In the genomic region with DNA sequence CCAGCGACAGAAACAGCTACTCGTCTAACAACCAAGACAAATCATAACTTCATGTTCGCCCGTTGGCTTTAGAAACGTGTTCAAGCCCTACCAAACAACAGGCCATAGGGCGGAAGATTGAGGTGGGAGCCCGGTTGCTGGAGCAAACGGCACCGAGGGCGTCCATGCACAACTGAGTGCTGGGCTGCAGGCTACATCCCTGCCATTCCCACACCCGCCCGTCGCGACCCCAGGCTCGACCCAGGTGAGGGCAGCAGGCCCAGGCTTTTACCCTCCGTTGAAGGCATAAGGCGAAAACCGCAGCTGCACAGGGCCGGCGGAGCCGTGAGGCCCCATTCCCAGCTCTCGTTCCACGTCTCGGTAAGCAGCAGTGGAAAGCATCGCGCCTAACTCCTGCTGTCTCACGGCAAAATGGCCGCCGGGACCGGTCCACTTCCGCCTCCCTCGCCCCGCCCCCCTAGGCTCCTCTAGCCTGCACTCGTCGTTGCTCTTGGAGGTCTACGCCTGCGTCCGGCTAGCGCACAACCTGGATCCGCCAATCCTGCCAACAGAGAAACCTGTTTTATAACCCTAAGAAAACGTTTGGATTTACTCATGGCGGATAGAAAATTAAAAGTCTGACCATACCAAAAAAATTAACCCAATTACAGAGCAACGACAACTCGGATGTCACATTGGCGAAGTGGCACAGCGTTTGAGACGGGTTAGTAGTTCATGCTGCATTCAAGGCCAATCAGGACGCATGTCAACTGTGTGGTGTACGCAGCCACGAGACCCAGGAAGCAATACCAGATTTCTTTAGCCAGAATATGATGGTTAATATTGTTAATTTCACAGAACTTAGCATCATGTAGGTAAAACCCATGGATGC, we compare ENCODE assay signal across 7 mouse cellular contexts. TPM values are rescaled to one million over a fixed set of nuclear protein-coding genes. Genes with fewer than 3 reads are reported as not detected.
DNase-seq lines count a peak whose midpoint lies in the region; ATAC-seq lines count a peak whose summit lies in the region.

No protein-coding gene starts in this region.

- intact Hi-C loops in left cerebral cortex, postnatal 25 days (cut with DNase I), result loop anchor here (1.0 kb wide), 1 partner anchor 207 kb away; no protein-coding TSS in a partner anchor

- H3K36me3 ChIP-seq in intestine, embryonic 15.5 days, result 0 out of 2 replicates have a peak, but pooled peaks cover 2% of the 10 kb centered on the region
- peaks cover 37% of the 10 kb centered on the region for H3K36me3 ChIP-seq in midbrain, embryonic 10.5 days

- H3K4me2 ChIP-seq in intestine, embryonic 15.5 days (replicated peaks), result peak overlapping the region; percentile 69

- under 1% methylated on average over 50 of the region's 50 CpGs for WGBS in intestine, embryonic 15.5 days
- under 1% methylated on average over 50 of the region's 50 CpGs for WGBS in midbrain, embryonic 10.5 days

- no peaks in the 10 kb centered on the region for H3K27me3 ChIP-seq in intestine, embryonic 15.5 days (replicated peaks)
- no peaks in the 10 kb centered on the region for H3K27me3 ChIP-seq in midbrain, embryonic 10.5 days (ENCODE audit: low read depth, poor library complexity, severe bottlenecking)

- ATAC-seq in intestine, embryonic 15.5 days, result peak; percentile 96

- peak overlapping the region; percentile 97 for H3K4me3 ChIP-seq in intestine, embryonic 15.5 days (replicated peaks)
- peak overlapping the region; percentile 89 for H3K4me3 ChIP-seq in midbrain, embryonic 10.5 days

- peak; percentile 91 to 94 for DNase-seq in adrenal gland, adult 18-20 months (ENCODE audit: low spot score in 2 of 2)
- DNase-seq in embryo, embryonic 11 days, result peak; percentile 96
- DNase-seq in gastrocnemius, postnatal 25 days, result peak; percentile 91
- peak; percentile 94 to 97 for DNase-seq in left cerebral cortex, postnatal 25 days (ENCODE audit: low spot score in 2 of 2)
- peak; percentile 93 for DNase-seq in midbrain, embryonic 10.5 days (ENCODE audit: low spot score)
- peak; percentile 97 for DNase-seq in right cerebral cortex, postnatal 4 days

- no peaks in the 10 kb centered on the region for H3K9me3 ChIP-seq in intestine, embryonic 15.5 days
- H3K9me3 ChIP-seq in midbrain, embryonic 10.5 days (replicated peaks), result no peaks in the 10 kb centered on the region

- peak overlapping the region; percentile 92 for H3K9ac ChIP-seq in intestine, embryonic 15.5 days

- H3K27ac ChIP-seq in intestine, embryonic 15.5 days, result peak overlapping the region; percentile 97
- peak overlapping the region; percentile 94 for H3K27ac ChIP-seq in midbrain, embryonic 10.5 days (replicated peaks)

- peaks cover 11% of the 10 kb centered on the region for H3K4me1 ChIP-seq in intestine, embryonic 15.5 days (replicated peaks)
- H3K4me1 ChIP-seq in midbrain, embryonic 10.5 days, result peaks cover 39% of the 10 kb centered on the region

RNA-seq across cellular contexts. Expression of a gene that starts 1.4 kb away (rescaled TPM):
- 100 to 1,000 TPM; 166 to 169 TPM for total RNA-seq in adrenal gland, adult 18-20 months (2021)
- total RNA-seq in gastrocnemius, postnatal 25 days (2021), result 100 to 1,000 TPM in 1 of 2 experiments, 10 to 100 TPM in 1; 84.4 to 104 TPM
- 258 and 264 TPM in 2 replicates for polyA plus RNA-seq in intestine, embryonic 15.5 days (2015; fragmentation: Nextera tagmentation; extraction: Ambion mirVana)
- total RNA-seq in left cerebral cortex, postnatal 25 days (2021), result 100 to 1,000 TPM; 122 to 129 TPM
- polyA plus RNA-seq in midbrain, embryonic 10.5 days (2016; fragmentation: Nextera tagmentation; extraction: Ambion mirVana), result 279 and 297 TPM in 2 replicates

RNA-seq across cellular contexts. Expression of a gene that starts 1.6 kb away (rescaled TPM):
- total RNA-seq in adrenal gland, adult 18-20 months (2021), result 10 to 100 TPM; 24.2 to 31.8 TPM
- 1 to 10 TPM; 7.0 to 7.7 TPM for total RNA-seq in gastrocnemius, postnatal 25 days (2021)
- polyA plus RNA-seq in intestine, embryonic 15.5 days (2015; fragmentation: Nextera tagmentation; extraction: Ambion mirVana), result 36.3 and 42.2 TPM in 2 replicates
- total RNA-seq in left cerebral cortex, postnatal 25 days (2021), result 10 to 100 TPM; 25.2 to 28.8 TPM
- polyA plus RNA-seq in midbrain, embryonic 10.5 days (2016; fragmentation: Nextera tagmentation; extraction: Ambion mirVana), result 67.7 and 71.9 TPM in 2 replicates

RNA-seq across cellular contexts. Expression of a gene that starts 29.0 kb away (rescaled TPM):
- 10 to 100 TPM; 29.3 to 37.7 TPM for total RNA-seq in adrenal gland, adult 18-20 months (2021)
- total RNA-seq in gastrocnemius, postnatal 25 days (2021), result 10 to 100 TPM; 12.5 to 16.0 TPM
- 49.9 and 57.0 TPM in 2 replicates for polyA plus RNA-seq in intestine, embryonic 15.5 days (2015; fragmentation: Nextera tagmentation; extraction: Ambion mirVana)
- total RNA-seq in left cerebral cortex, postnatal 25 days (2021), result 10 to 100 TPM; 14.7 to 17.0 TPM
- 47.1 and 52.9 TPM in 2 replicates for polyA plus RNA-seq in midbrain, embryonic 10.5 days (2016; fragmentation: Nextera tagmentation; extraction: Ambion mirVana)

Comparison
In these comparisons a context has a peak if more than half of its experiments do, and no peak if none do; other contexts are left out.
1. Peak in every context shown above with its lines: DNase-seq, ATAC-seq, H3K4me3 ChIP-seq and H3K27ac ChIP-seq.